16 mouse cellular contexts compared by ENCODE assay signal in the genomic region with DNA sequence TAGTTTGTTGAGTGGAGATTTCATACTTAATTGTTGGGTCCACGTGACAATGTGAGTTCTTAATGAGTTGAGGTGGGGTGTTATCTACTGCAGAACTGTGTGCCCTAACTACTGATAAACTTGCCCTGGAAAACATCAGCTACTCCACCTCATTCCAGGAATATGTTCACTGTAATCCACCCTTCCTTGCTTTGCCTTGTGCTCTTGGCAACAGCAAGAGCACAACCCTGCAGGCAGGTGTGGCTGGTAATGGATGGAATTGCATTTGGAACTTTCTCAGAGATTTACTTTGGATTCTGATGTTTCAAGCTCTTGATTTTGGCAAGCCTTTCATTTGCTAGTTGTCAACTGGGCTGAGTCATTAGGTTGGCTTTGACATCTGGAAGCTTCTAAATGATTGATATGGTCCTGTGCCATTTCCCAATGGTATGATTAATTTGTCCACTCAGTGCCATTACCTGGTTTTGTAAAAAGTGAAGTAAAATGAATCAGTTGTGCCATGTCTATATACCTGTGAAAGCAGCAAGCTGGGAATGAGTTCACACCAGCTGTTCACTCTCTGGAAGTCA.
"Had no signal": no experiment of that assay in that cellular context is flagged by ENCODE, and none has a peak within 500 bp of the region (broad histone marks: within the 10 kb centered on the region; RNA-seq: fewer than 3 reads in every experiment).

No protein-coding gene starts in this region.

- H3K27ac ChIP-seq: left cerebral cortex, adult 2 months; liver, embryonic 12.5 days; liver, embryonic 15.5 days; stomach, embryonic 15.5 days had no signal

- H3K4me3 ChIP-seq: left cerebral cortex, adult 2 months; liver, embryonic 12.5 days; liver, embryonic 15.5 days; stomach, embryonic 15.5 days had no signal

- H3K9ac ChIP-seq: liver, embryonic 12.5 days; liver, embryonic 15.5 days; stomach, embryonic 15.5 days had no signal

- ATAC-seq: liver, embryonic 12.5 days had no signal

- H3K36me3 ChIP-seq: liver, embryonic 12.5 days; liver, embryonic 15.5 days; stomach, embryonic 15.5 days had no signal

- DNase-seq: kidney, adult 11 months; kidney, adult 9 months; kidney, postnatal 25 days; layer of hippocampus, postnatal 36 days; lung, adult 2 months; lung, postnatal 4 days; midbrain, embryonic 14.5 days; right cerebral cortex, postnatal 4 days; spleen, adult 18-20 months; thymus, adult 18-20 months; thymus, postnatal 36 days had no signal

- H3K27me3 ChIP-seq: liver, embryonic 12.5 days; liver, embryonic 15.5 days; stomach, embryonic 15.5 days had no signal

- H3K4me2 ChIP-seq: liver, embryonic 12.5 days; liver, embryonic 15.5 days; midbrain, embryonic 11.5 days; stomach, embryonic 15.5 days had no signal

- H3K9me3 ChIP-seq: liver, embryonic 12.5 days; liver, embryonic 15.5 days; stomach, embryonic 15.5 days had no signal

- H3K4me1 ChIP-seq: liver, embryonic 12.5 days; liver, embryonic 15.5 days; stomach, embryonic 15.5 days had no signal
